Mouse (Mus musculus) embryo, embryonic 10.5 days (tissue): ENCODE measurements around the gene Mef2a.

Experiments used
- DNase-seq: peaks from one replicate; pipeline ENCODE4 v3.0.0-alpha.2; 2015; ENCODE audit warnings: low spot score

Mef2a gene

DNA sequence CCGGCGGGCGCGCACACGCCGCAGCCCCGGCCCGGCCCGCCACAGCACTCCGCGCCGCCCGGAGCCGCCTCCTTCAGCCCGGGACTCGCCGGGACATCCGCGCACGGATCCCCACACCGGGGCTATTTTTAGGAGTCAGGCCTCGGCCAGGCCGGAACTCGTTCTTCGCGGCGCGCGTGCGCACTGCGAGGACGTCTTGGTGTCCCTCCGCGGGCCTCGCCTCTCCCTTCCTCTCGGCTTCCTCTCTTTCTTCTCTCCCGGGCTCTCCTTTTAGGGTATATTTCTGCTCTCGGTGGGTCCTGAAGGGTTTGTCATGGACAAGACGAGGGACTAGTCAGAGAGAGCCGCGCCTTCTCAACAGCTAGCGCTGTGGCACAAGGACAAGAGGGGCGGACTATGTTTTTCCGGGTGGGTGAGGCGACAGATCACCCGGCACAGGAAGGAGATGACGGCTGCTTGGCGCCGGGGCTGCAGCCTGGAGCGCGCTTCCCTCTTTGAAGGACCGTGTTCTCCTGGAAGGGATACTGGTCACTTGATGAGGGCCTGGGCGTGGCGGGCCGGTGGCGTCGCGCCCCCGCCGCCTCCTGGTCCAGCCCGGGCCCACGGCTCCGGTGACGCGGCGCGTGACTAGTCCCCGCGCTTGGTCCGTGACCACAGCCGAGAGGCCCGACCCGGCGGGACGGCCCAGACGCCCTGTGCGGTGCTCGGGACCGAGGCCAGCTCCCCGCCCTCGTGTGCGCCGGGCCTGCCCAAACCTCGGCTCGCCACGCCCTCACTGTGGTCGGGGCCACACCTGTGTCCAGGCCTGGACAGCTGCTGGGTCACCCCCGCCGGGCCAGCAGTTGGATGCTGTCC is at the start of gene Mef2a:
Gene Mef2a (minus strand): TSS at position 130 of the 855 bp plus-strand sequence.
- DNase-seq = peak; percentile 93

DNA sequence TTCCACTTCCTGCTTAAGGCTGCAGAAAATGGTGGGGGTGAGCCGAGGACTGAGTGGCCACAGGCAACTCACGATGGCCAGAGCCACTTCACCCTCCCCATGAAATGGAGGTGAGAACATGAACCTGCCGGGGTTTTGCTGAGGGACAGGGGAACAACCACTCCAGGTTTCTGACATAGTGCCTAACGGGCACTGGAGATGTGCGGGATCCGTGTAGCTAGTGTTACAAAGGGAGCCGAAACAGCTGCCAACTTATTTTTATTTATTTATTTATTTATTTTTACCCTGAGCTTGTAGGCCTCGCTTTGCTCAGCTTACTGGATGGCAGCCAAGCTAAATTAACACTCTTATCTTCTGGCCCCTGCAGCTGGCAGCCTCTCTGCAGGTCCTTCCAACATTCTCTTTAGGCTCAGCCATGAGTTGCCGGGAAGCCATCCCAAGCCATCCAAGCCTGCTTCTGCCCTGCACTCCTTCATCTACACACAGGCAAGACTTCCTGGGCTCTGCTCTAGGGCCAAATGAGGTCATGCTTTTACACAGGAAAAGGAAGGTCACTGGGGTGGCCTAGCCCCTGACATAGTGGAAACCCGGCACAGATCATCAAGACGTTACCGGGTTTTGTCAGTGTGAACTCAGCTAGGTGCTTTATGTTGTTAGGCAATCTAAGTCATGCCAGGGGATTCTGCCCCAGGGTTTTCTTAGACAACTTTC is 49.0 kb upstream of the Mef2a start:
- no peak for DNase-seq

- no peak for DNase-seq
Observed at GRCm38 (mm10) chr7:67421088-67421475, 48.4 kb upstream of the Mef2a start.

GRCm38 (mm10) chr7:67419591-67420314 is 47.1 kb upstream of the Mef2a start:
- DNase-seq = no peak

DNA sequence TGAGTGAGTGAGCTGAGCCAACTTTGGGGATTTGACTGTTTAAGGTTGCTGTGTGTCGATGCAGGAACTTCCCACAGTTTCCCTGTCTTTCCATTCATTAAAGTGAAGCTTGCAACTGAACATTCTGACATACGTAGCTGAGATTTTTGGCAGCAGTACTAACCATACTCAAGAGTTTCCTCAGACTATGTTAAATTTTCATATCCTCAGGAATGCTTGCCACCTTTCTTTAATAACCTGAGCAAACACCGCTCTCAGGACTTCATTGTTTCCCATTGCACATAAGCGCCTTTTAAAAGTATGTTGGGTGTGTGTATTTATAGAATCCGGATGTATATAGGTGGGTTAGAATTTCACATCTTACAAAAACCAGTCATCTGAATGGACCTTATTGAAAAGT is 45.5 kb upstream of the Mef2a start:
- DNase-seq = no peak

- no peak for DNase-seq
Observed at GRCm38 (mm10) chr7:67414766-67415165, 42.1 kb upstream of the Mef2a start.

DNA sequence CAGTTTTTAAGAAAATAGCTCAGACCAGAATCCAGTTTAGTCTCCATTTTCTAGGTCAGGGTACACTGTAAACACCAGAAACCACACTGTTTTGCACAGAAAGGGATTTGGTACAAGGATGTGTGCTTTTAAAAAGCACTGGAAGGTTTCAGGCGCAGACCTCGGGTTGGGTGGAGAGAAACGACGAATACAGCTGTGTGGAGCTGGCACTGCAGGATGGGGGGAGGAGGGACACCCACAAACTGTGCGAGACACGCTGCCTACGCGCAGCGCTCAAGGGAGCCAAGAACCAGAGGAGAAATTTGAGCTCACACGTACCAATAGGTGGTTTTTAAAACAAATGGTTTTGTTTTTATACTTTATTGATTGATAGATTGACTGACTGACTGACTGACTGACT is 40.0 kb upstream of the Mef2a start:
- no peak for DNase-seq

- DNase-seq = no peak
Observed at GRCm38 (mm10) chr7:67407019-67407418, 34.4 kb upstream of the Mef2a start.

- DNase-seq = no peak
Observed at GRCm38 (mm10) chr7:67404176-67404575, 31.5 kb upstream of the Mef2a start.

- DNase-seq = no peak
Observed at GRCm38 (mm10) chr7:67402353-67402752, 29.7 kb upstream of the Mef2a start.

DNA sequence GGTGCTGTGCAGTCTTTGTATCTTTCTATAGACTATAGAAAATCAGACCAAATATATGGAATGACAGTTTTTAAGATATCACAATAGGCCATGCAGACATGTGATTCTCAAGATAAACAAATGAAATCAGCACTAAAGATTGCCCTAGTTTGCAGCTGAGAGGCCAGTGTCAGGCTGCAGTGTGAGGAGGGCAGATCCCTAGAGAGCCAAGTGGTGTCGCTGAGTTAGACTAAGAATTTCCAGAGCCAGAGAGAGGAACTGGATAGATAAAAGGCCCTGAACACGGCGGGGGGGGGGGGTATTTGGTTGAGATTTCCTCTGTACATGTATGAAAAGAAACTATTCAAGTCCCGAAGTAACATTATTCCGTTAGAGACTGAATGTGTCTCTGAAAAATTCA is 28.7 kb upstream of the Mef2a start:
- DNase-seq = peak; percentile 16

DNA sequence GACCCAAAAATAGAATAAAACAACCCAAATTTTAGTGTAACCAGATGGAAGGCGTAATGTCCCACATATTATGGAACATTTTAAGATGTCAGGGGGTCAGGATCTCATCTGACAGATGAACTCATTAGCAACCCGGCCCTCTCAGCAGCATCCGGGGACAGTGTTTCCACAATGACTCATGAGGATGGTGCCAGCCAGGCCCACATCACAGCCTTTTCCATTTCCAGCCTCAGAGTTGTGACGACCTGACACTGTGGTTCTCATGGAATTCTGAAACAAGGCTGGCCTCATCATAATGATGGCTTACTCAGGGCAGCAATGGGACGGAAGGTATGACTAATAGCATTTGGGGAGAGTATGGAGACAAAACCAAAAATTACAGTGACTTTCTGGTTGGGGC is 18.1 kb upstream of the Mef2a start:
- DNase-seq = no peak

DNA sequence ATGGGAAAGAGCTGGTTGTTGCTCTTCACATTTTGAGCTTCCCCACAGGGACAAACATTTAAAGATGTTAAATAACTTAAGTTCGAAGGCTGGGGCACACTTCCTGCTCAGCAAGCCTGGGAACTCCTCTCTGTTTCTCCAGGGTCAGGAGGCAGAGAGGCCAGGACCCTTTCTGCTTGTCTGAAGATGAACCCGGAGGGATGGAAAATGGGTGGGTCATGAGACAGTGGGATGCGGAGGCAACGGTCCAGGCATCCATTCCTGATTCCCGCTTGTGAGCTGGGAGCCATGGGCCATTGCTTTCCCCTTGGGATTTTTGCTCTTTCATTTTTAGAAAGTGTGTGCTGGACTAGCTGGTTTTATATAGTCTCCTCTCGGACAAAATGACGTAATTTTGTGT is 17.4 kb upstream of the Mef2a start:
- no peak for DNase-seq

GRCm38 (mm10) chr7:67384942-67385872 is 12.5 kb upstream of the Mef2a start:
- no peak for DNase-seq

GRCm38 (mm10) chr7:67380174-67381129 is 7.8 kb upstream of the Mef2a start:
- no peak for DNase-seq

- DNase-seq = no peak
Observed at GRCm38 (mm10) chr7:67376796-67377195, 4.1 kb upstream of the Mef2a start.

DNA sequence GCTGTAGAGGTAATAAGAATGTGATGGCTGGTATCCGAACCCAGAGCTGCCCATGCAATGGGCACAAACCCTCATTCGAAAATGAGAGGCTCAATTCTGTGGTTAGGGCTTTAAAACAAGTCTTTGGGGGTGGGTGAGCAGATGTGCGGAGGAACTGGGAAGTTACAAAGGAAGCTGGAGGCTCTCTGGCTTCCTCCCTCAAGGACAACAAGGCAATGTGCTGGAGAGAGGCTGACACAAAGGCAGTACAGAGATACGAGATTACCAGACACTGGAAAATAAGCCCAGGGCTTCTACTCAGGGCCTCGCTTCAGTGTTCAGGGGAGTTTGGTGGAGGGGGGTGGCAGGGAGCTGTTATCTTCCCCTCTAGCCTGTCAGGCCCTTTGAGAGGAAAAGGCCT is 1.3 kb upstream of the Mef2a start:
- peak; percentile 44 for DNase-seq

- no peak for DNase-seq
Observed at GRCm38 (mm10) chr7:67373584-67373960, 914 bp upstream of the Mef2a start.

DNA sequence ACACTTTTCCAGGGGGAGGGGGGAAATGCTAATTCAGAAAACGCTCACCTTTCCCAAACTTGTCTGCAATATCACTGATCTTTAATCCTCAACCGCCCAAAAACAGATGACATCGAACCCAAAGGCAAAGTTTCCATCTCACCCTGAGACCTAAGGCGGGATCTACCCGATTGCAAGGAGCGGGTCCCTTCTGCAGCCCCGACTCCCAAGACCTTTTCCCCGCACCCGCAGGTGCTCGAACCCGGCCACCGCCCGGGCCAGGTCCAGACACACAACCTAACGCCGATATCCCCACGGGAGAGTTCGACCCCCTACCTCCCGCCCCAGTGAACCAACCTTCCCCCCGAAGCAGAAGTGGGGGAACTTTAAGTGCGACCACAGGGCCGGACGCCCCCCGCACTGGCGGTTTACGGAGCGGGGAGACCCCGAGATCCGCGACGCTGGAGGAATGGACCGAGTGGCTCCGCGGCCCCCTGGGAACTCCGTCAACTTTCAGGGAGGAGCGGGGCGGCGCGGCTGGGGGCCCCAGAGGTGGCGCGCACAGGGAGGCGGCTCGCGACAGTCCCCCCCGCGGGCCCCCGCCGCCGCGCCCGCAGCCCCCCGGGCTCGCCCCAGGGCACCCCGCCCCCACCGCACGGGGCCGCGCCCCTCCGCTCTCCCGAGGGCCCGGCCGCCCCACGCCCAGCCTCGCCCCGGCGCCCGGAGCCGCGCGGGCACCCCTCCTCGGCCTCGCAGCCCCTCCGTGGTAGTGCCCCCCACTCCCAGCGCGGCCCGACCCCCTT is 576 bp downstream of the Mef2a start:
- peak; percentile 46 for DNase-seq
